Mouse (Mus musculus): Measurements from ENCODE around the gene Peg3.
"Not testable (repeated sequence)": the region's sequence is repeated elsewhere in the genome, so short reads cannot be mapped to it uniquely, and the experiment has no call there.

Peg3 gene

GRCm38 (mm10) chr7:6730241-6730640 lies at the start of gene Peg3, which contains the start of gene Usp29:
TSS of gene Peg3 (minus strand) at chr7:6730431.
TSS of gene Usp29 (plus strand) at chr7:6730578.
- peak; percentile 56 for DNase-seq (ENCODE audit: low spot score)

- DNase-seq (ENCODE audit: low spot score): no peak
Observed at GRCm38 (mm10) chr7:6779172-6779571, 48.9 kb upstream of the Peg3 start.

GRCm38 (mm10) chr7:6777689-6778088 lies 47.5 kb upstream of the Peg3 start:
- DNase-seq (ENCODE audit: low spot score): no peak

GRCm38 (mm10) chr7:6777107-6777506 lies 46.9 kb upstream of the Peg3 start:
- no peak for DNase-seq (ENCODE audit: low spot score)

GRCm38 (mm10) chr7:6776314-6777059 lies 46.3 kb upstream of the Peg3 start:
- DNase-seq (ENCODE audit: low spot score): peak; percentile 53

GRCm38 (mm10) chr7:6773865-6774413 lies 43.7 kb upstream of the Peg3 start:
- not testable (repeated sequence) for DNase-seq (ENCODE audit: low spot score)

GRCm38 (mm10) chr7:6770286-6770685 lies 40.1 kb upstream of the Peg3 start:
- no peak for DNase-seq (ENCODE audit: low spot score)

GRCm38 (mm10) chr7:6765240-6765639 lies 35.0 kb upstream of the Peg3 start:
- no peak for DNase-seq (ENCODE audit: low spot score)

GRCm38 (mm10) chr7:6760170-6760569 lies 29.9 kb upstream of the Peg3 start:
- no peak for DNase-seq (ENCODE audit: low spot score)

- no peak for DNase-seq (ENCODE audit: low spot score)
Observed at GRCm38 (mm10) chr7:6759698-6760097, 29.5 kb upstream of the Peg3 start.

- DNase-seq (ENCODE audit: low spot score): no peak
Observed at GRCm38 (mm10) chr7:6756777-6757291, 26.6 kb upstream of the Peg3 start.

GRCm38 (mm10) chr7:6753440-6753839 lies 23.2 kb upstream of the Peg3 start:
- no peak for DNase-seq (ENCODE audit: low spot score)

GRCm38 (mm10) chr7:6749196-6749595 lies 19.0 kb upstream of the Peg3 start:
- no peak for DNase-seq (ENCODE audit: low spot score)

- no peak for DNase-seq (ENCODE audit: low spot score)
Observed at GRCm38 (mm10) chr7:6744281-6744904, 14.2 kb upstream of the Peg3 start.

GRCm38 (mm10) chr7:6736060-6736459 lies 5.8 kb upstream of the Peg3 start:
- DNase-seq (ENCODE audit: low spot score): no peak

- no peak for DNase-seq (ENCODE audit: low spot score)
Observed at GRCm38 (mm10) chr7:6731930-6732329, 1.7 kb upstream of the Peg3 start.

- DNase-seq (ENCODE audit: low spot score): no peak
Observed at GRCm38 (mm10) chr7:6731373-6731772, 1.1 kb upstream of the Peg3 start.

GRCm38 (mm10) chr7:6730801-6731200 lies 570 bp upstream of the Peg3 start:
- no peak for DNase-seq (ENCODE audit: low spot score)

GRCm38 (mm10) chr7:6729061-6729817 lies 992 bp downstream of the Peg3 start:
- DNase-seq (ENCODE audit: low spot score): peak; percentile 78

GRCm38 (mm10) chr7:6728263-6728931 lies 1.8 kb downstream of the Peg3 start:
- DNase-seq (ENCODE audit: low spot score): peak; percentile 89

- DNase-seq (ENCODE audit: low spot score): peak; percentile 83
Observed at GRCm38 (mm10) chr7:6727351-6728121, 2.7 kb downstream of the Peg3 start.

Measured in layer of hippocampus, adult 9-10 months (tissue).